Mouse (Mus musculus): ENCODE measurements at regions not wholly inside any gene's neighbourhood (a gene's known extent, or its start where the extent isn't known, plus 50 kb on each side); places are given as distances from the start of the nearest gene placed in this dataset.

- DNase-seq (ENCODE audit: low spot score, missing footprints) (no peak), ATAC-seq (ENCODE audit: low FRiP score) (no peak)
- no peaks in the 10 kb centered on the region; the same call in 1 of the 2 replicates for H3K9me3 ChIP-seq (ENCODE audit: control insufficient read depth, low read length)
- 76% methylated on average over 10 of the region's 10 CpGs for WGBS
- H3K4me1 ChIP-seq (ENCODE audit: control insufficient read depth, insufficient read depth, low read length): no peaks in the 10 kb centered on the region
- no peaks in the 10 kb centered on the region for H3K36me3 ChIP-seq (ENCODE audit: control insufficient read depth, insufficient read depth, low read length)
- H3K4me3 ChIP-seq (ENCODE audit: low read depth, low read length): no peak overlapping the region
- no peak overlapping the region for H3K9ac ChIP-seq (ENCODE audit: low read length)
- H3K27me3 ChIP-seq (ENCODE audit: control insufficient read depth, insufficient read depth, low read length): no peaks in the 10 kb centered on the region
- no peak overlapping the region for H3K4me2 ChIP-seq
- H3K27ac ChIP-seq (ENCODE audit: low read depth, low read length): no peak overlapping the region
These were observed 56.1 kb downstream of the Gm4791 start for GRCm38 (mm10) chr9:47054595-47054994.

- DNase-seq (ENCODE audit: low spot score, missing footprints) (no peak), ATAC-seq (ENCODE audit: low FRiP score) (no peak)
- Histone ChIP-seq H3K27ac (ENCODE audit: low read depth, low read length) (no peak overlapping the region), H3K9ac (ENCODE audit: low read length) (no peak overlapping the region), H3K27me3 (ENCODE audit: control insufficient read depth, insufficient read depth, low read length) (no peaks in the 10 kb centered on the region), H3K4me2 (no peak overlapping the region), H3K4me3 (ENCODE audit: low read depth, low read length) (no peak overlapping the region), H3K4me1 (ENCODE audit: control insufficient read depth, insufficient read depth, low read length) (no peaks in the 10 kb centered on the region), H3K36me3 (ENCODE audit: control insufficient read depth, insufficient read depth, low read length) (no peaks in the 10 kb centered on the region), H3K9me3 (ENCODE audit: control insufficient read depth, low read length) (no peaks in the 10 kb centered on the region)
- 92% methylated on average over 6 of the region's 6 CpGs for whole genome bisulfite sequencing
These were observed 57.0 kb downstream of the Gm4791 start for GRCm38 (mm10) chr9:47055558-47055957.

GRCm38 (mm10) chr9:47059339-47060005 is 60.9 kb downstream of the Gm4791 start:
- WGBS: 85% methylated on average over 7 of the region's 7 CpGs
- Histone ChIP-seq H3K4me2 (no peak overlapping the region), H3K9me3 (ENCODE audit: control insufficient read depth, low read length) (no peaks in the 10 kb centered on the region), H3K4me3 (ENCODE audit: low read depth, low read length) (no peak overlapping the region), H3K36me3 (ENCODE audit: control insufficient read depth, insufficient read depth, low read length) (no peaks in the 10 kb centered on the region), H3K9ac (ENCODE audit: low read length) (no peak overlapping the region), H3K27ac (ENCODE audit: low read depth, low read length) (no peak overlapping the region), H3K27me3 (ENCODE audit: control insufficient read depth, insufficient read depth, low read length) (no peaks in the 10 kb centered on the region), H3K4me1 (ENCODE audit: control insufficient read depth, insufficient read depth, low read length) (no peaks in the 10 kb centered on the region)
- ATAC-seq (ENCODE audit: low FRiP score) (no peak), DNase-seq (ENCODE audit: low spot score, missing footprints) (peak; percentile 69)

- ATAC-seq (ENCODE audit: low FRiP score) (no peak), DNase-seq (ENCODE audit: low spot score, missing footprints) (no peak)
- Histone ChIP-seq H3K4me2 (no peak overlapping the region), H3K9me3 (ENCODE audit: control insufficient read depth, low read length) (no peaks in the 10 kb centered on the region), H3K4me3 (ENCODE audit: low read depth, low read length) (no peak overlapping the region), H3K27ac (ENCODE audit: low read depth, low read length) (no peak overlapping the region), H3K9ac (ENCODE audit: low read length) (no peak overlapping the region), H3K27me3 (ENCODE audit: control insufficient read depth, insufficient read depth, low read length) (no peaks in the 10 kb centered on the region), H3K36me3 (ENCODE audit: control insufficient read depth, insufficient read depth, low read length) (no peaks in the 10 kb centered on the region), H3K4me1 (ENCODE audit: control insufficient read depth, insufficient read depth, low read length) (no peaks in the 10 kb centered on the region)
- WGBS: 84% methylated on average over 2 of the region's 2 CpGs
These were observed 62.2 kb downstream of the Gm4791 start for GRCm38 (mm10) chr9:47060757-47061156.

GRCm38 (mm10) chr9:47062516-47062915 is 64.0 kb downstream of the Gm4791 start:
- DNase-seq (ENCODE audit: low spot score, missing footprints): peak; percentile 71
- H3K27me3 ChIP-seq (ENCODE audit: control insufficient read depth, insufficient read depth, low read length): no peaks in the 10 kb centered on the region
- no peak overlapping the region for H3K9ac ChIP-seq (ENCODE audit: low read length)
- no peak overlapping the region for H3K27ac ChIP-seq (ENCODE audit: low read depth, low read length)
- no peaks in the 10 kb centered on the region for H3K4me1 ChIP-seq (ENCODE audit: control insufficient read depth, insufficient read depth, low read length)
- ATAC-seq (ENCODE audit: low FRiP score): no peak
- no peak overlapping the region for H3K4me2 ChIP-seq
- no peaks in the 10 kb centered on the region for H3K36me3 ChIP-seq (ENCODE audit: control insufficient read depth, insufficient read depth, low read length)
- H3K9me3 ChIP-seq (ENCODE audit: control insufficient read depth, low read length): no peaks in the 10 kb centered on the region
- 84% methylated on average over 7 of the region's 7 CpGs for WGBS
- H3K4me3 ChIP-seq (ENCODE audit: low read depth, low read length): no peak overlapping the region

GRCm38 (mm10) chr9:47063751-47064150 is 65.2 kb downstream of the Gm4791 start:
- no peak for ATAC-seq (ENCODE audit: low FRiP score)
- 83% methylated on average over 5 of the region's 5 CpGs for WGBS

GRCm38 (mm10) chr9:47064463-47065032 is 66.0 kb downstream of the Gm4791 start:
- WGBS: 82% methylated on average over 5 of the region's 5 CpGs
- H3K27ac ChIP-seq (ENCODE audit: low read depth, low read length): no peak overlapping the region
- H3K36me3 ChIP-seq (ENCODE audit: control insufficient read depth, insufficient read depth, low read length): no peaks in the 10 kb centered on the region
- peak; percentile 69 for DNase-seq (ENCODE audit: low spot score, missing footprints)
- H3K4me3 ChIP-seq (ENCODE audit: low read depth, low read length): no peak overlapping the region
- no peaks in the 10 kb centered on the region for H3K9me3 ChIP-seq (ENCODE audit: control insufficient read depth, low read length)
- H3K9ac ChIP-seq (ENCODE audit: low read length): no peak overlapping the region
- H3K4me2 ChIP-seq: no peak overlapping the region
- no peak for ATAC-seq (ENCODE audit: low FRiP score)
- no peaks in the 10 kb centered on the region for H3K27me3 ChIP-seq (ENCODE audit: control insufficient read depth, insufficient read depth, low read length)
- H3K4me1 ChIP-seq (ENCODE audit: control insufficient read depth, insufficient read depth, low read length): no peaks in the 10 kb centered on the region; the same call in 1 of the 2 replicates

More at GRCm38 (mm10) chr9:47063751-47064150, 65.2 kb downstream of the Gm4791 start:
- H3K27me3 ChIP-seq (ENCODE audit: control insufficient read depth, insufficient read depth, low read length): no peaks in the 10 kb centered on the region
- no peak overlapping the region for H3K4me3 ChIP-seq (ENCODE audit: low read depth, low read length)
- H3K27ac ChIP-seq (ENCODE audit: low read depth, low read length): no peak overlapping the region
- peak; percentile 51 for DNase-seq (ENCODE audit: low spot score, missing footprints)
- no peaks in the 10 kb centered on the region for H3K36me3 ChIP-seq (ENCODE audit: control insufficient read depth, insufficient read depth, low read length)
- H3K4me2 ChIP-seq: no peak overlapping the region
- no peaks in the 10 kb centered on the region for H3K4me1 ChIP-seq (ENCODE audit: control insufficient read depth, insufficient read depth, low read length)
- H3K9ac ChIP-seq (ENCODE audit: low read length): no peak overlapping the region
- H3K9me3 ChIP-seq (ENCODE audit: control insufficient read depth, low read length): no peaks in the 10 kb centered on the region

- H3K27ac ChIP-seq (ENCODE audit: low read depth, low read length): no peak overlapping the region
- H3K9ac ChIP-seq (ENCODE audit: low read length): no peak overlapping the region
- H3K4me3 ChIP-seq (ENCODE audit: low read depth, low read length): no peak overlapping the region
- no peak overlapping the region for H3K4me2 ChIP-seq
- no peaks in the 10 kb centered on the region for H3K9me3 ChIP-seq (ENCODE audit: control insufficient read depth, low read length)
- no peaks in the 10 kb centered on the region for H3K27me3 ChIP-seq (ENCODE audit: control insufficient read depth, insufficient read depth, low read length)
- H3K4me1 ChIP-seq (ENCODE audit: control insufficient read depth, insufficient read depth, low read length): no peaks in the 10 kb centered on the region; the same call in 1 of the 2 replicates
- peak; percentile 83 for DNase-seq (ENCODE audit: low spot score, missing footprints)
- 34% methylated on average over 5 of the region's 5 CpGs for WGBS
- H3K36me3 ChIP-seq (ENCODE audit: control insufficient read depth, insufficient read depth, low read length): no peaks in the 10 kb centered on the region
- no peak for ATAC-seq (ENCODE audit: low FRiP score)
These were observed 70.9 kb downstream of the Gm4791 start for GRCm38 (mm10) chr9:47069436-47069835.

GRCm38 (mm10) chr9:47070958-47071357 is 72.4 kb downstream of the Gm4791 start:
- Histone ChIP-seq H3K9ac (ENCODE audit: low read length) (no peak overlapping the region), H3K27ac (ENCODE audit: low read depth, low read length) (no peak overlapping the region), H3K36me3 (ENCODE audit: control insufficient read depth, insufficient read depth, low read length) (no peaks in the 10 kb centered on the region), H3K4me3 (ENCODE audit: low read depth, low read length) (no peak overlapping the region), H3K4me2 (no peak overlapping the region), H3K9me3 (ENCODE audit: control insufficient read depth, low read length) (no peaks in the 10 kb centered on the region), H3K4me1 (ENCODE audit: control insufficient read depth, insufficient read depth, low read length) (peaks cover 2% of the 10 kb centered on the region; the same call in 1 of the 2 replicates), H3K27me3 (ENCODE audit: control insufficient read depth, insufficient read depth, low read length) (peaks cover under 1% of the 10 kb centered on the region; the same call in 1 of the 2 replicates)
- WGBS: 93% methylated on average over 5 of the region's 5 CpGs
- DNase-seq (ENCODE audit: low spot score, missing footprints) (peak; percentile 44), ATAC-seq (ENCODE audit: low FRiP score) (no peak)

Data from midbrain, embryonic 11.5 days (tissue).